Mouse (Mus musculus) liver, embryonic 15.5 days (tissue): ENCODE data around the gene Sgca. TPM values are rescaled to one million over a fixed set of nuclear protein-coding genes. Genes with fewer than 3 reads are reported as not detected.

Experiments used
- ATAC-seq: fragments of 200-750 bp; cut with Nextera tagmentation; 2 replicates; pipeline ENCODE4 v1.8.0; 2017; ENCODE audit warnings: moderate number of reproducible peaks, mild to moderate bottlenecking, moderate library complexity; ENCODE audit not compliant: insufficient read depth
- H3K27ac ChIP-seq: fragments of 300-500 bp; sonication (generic); replicated peaks from 2 replicates; pipeline ENCODE4 v1.5.1; 2015; ENCODE audit warnings: mild to moderate bottlenecking, inconsistent platforms
- H3K27me3 ChIP-seq: fragments of 300-500 bp; sonication (generic); 2 replicates; pipeline ENCODE4 v1.6.1; 2015; ENCODE audit warnings: mild to moderate bottlenecking, inconsistent platforms
- H3K36me3 ChIP-seq: fragments of 300-500 bp; sonication (generic); replicated peaks from 2 replicates; pipeline ENCODE4 v1.6.1; 2015; ENCODE audit warnings: moderate library complexity, mild to moderate bottlenecking, inconsistent platforms
- H3K4me1 ChIP-seq: fragments of 300-500 bp; sonication (generic); replicated peaks from 2 replicates; pipeline ENCODE4 v1.6.1; 2015; ENCODE audit warnings: inconsistent platforms
- H3K4me2 ChIP-seq: fragments of 300-500 bp; sonication (generic); 2 replicates; pipeline ENCODE4 v1.6.1; 2015; ENCODE audit warnings: moderate library complexity, mild to moderate bottlenecking, inconsistent platforms
- H3K4me3 ChIP-seq: fragments of 300-500 bp; sonication (generic); replicated peaks from 2 replicates; pipeline ENCODE4 v1.5.1; 2015; ENCODE audit warnings: mild to moderate bottlenecking, inconsistent platforms
- H3K9ac ChIP-seq: fragments of 300-500 bp; sonication (generic); 2 replicates; pipeline ENCODE4 v1.6.1; 2015; ENCODE audit warnings: moderate library complexity, mild to moderate bottlenecking, inconsistent platforms
- H3K9me3 ChIP-seq: fragments of 300-500 bp; sonication (generic); replicated peaks from 2 replicates; pipeline ENCODE4 v1.6.1; 2016; ENCODE audit warnings: inconsistent platforms
- WGBS: fragments of 180-500 bp; shearing (Covaris S2); methylation state at CpG from one replicate; pipeline ENCODE4 v1.1.7; 2015; ENCODE audit warnings: mixed read lengths; ENCODE audit not compliant: insufficient replicate concordance; 5-methylcytosine and 5-hydroxymethylcytosine counted together
- polyA plus RNA-seq: library from polyadenylated mRNA; unstranded; fragments of >200 nt; fragmentation: Nextera tagmentation; extraction: Ambion mirVana; gene quantifications from 2 replicates; pipeline ENCODE4 v1.2.1, GENCODE M21; 2015

Gene Sgca
- polyA plus RNA-seq, 1 experiment from 2014 or later, result 1.1 TPM

DNA sequence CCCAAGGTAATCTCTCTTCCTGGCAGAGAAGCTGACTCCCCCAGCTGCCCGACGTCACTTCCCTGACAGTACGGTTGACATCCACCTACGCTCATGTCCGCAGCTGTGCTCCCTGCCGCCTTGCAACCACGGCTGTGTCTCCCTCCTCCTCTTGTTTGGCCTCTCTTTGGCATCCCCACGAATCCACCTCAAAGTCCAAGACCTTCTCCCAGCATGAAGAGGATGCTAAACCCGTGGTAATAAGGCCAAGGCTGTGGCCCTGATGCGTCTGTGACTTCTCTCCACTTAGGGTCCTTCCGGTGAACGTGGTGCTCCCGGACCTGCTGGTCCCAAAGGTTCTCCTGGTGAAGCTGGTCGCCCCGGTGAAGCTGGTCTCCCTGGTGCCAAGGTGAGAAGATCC lies 33.1 kb downstream of the Sgca start:
- H3K36me3 ChIP-seq, result no peaks in the 10 kb centered on the region
- H3K4me1 ChIP-seq, result peaks cover 7% of the 10 kb centered on the region; the same call in 1 of the 2 replicates
- ATAC-seq, result no peak
- H3K9me3 ChIP-seq, result no peaks in the 10 kb centered on the region
- 63% methylated on average over 15 of the region's 15 CpGs for WGBS
- H3K4me3 ChIP-seq, result no peak overlapping the region
- no peak overlapping the region for H3K4me2 ChIP-seq
- H3K27me3 ChIP-seq, result peaks cover 78% of the 10 kb centered on the region
- H3K27ac ChIP-seq, result no peak overlapping the region
- H3K9ac ChIP-seq, result no peak overlapping the region

DNA sequence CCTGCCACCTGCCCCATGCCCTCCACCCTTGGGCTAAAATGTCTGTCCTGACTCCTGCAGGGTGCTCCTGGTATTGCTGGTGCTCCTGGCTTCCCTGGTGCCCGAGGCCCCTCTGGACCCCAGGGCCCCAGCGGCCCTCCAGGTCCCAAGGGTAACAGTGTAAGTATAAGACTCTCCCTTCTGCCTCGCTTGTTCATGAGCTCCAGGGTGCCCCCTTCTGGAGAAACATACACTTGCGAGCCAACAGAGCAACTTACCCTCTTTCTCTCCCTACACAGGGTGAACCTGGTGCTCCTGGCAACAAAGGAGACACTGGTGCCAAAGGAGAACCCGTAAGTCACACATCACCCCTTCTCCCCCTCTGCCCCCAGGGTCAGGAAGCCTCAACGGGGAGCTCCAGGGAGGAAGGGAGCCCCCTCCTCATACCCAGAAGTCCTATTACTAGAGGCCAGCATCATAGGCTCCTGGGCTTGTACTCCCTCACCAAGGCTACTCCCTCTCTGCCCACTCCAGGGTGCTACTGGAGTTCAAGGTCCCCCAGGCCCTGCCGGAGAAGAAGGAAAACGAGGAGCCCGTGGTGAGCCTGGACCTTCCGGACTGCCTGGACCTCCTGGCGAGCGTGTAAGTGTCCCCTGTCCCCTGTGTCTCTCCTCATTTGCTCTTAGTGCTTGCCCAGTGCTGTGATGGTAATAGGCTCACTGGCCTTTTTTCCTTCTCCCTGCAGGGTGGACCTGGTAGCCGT lies 33.7 kb downstream of the Sgca start:
- ATAC-seq, result no peak
- H3K27ac ChIP-seq, result no peak overlapping the region
- no peak overlapping the region for H3K4me2 ChIP-seq
- peaks cover 13% of the 10 kb centered on the region for H3K4me1 ChIP-seq
- no peak overlapping the region for H3K4me3 ChIP-seq
- peaks cover 84% of the 10 kb centered on the region for H3K27me3 ChIP-seq
- H3K36me3 ChIP-seq, result no peaks in the 10 kb centered on the region
- H3K9me3 ChIP-seq, result no peaks in the 10 kb centered on the region
- 33% methylated on average over 13 of the region's 13 CpGs for WGBS
- H3K9ac ChIP-seq, result no peak overlapping the region

DNA sequence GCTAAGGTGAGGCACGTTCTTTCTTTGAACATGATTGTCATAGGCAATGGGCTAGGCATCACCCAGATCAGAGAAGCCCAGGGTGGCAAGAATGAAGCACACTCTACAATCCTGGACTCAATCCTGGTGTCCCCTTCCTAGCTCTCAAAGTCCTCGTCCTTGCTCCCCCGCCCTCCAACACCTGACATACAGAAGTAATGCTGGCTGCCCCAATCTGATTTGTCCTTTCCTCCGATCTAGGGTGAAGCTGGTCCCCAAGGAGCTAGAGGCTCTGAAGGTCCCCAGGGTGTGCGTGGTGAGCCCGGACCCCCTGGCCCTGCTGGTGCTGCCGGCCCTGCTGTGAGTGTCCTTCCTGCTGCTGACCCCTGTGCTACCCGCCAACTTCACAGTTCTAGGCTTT lies 34.4 kb downstream of the Sgca start:
- H3K9me3 ChIP-seq, result no peaks in the 10 kb centered on the region
- peaks cover 90% of the 10 kb centered on the region for H3K27me3 ChIP-seq
- 58% methylated on average over 8 of the region's 8 CpGs for WGBS
- peaks cover 19% of the 10 kb centered on the region for H3K4me1 ChIP-seq
- H3K9ac ChIP-seq, result no peak overlapping the region
- ATAC-seq, result no peak
- no peak overlapping the region for H3K4me3 ChIP-seq
- H3K27ac ChIP-seq, result no peak overlapping the region
- H3K4me2 ChIP-seq, result no peak overlapping the region
- H3K36me3 ChIP-seq, result no peaks in the 10 kb centered on the region

DNA sequence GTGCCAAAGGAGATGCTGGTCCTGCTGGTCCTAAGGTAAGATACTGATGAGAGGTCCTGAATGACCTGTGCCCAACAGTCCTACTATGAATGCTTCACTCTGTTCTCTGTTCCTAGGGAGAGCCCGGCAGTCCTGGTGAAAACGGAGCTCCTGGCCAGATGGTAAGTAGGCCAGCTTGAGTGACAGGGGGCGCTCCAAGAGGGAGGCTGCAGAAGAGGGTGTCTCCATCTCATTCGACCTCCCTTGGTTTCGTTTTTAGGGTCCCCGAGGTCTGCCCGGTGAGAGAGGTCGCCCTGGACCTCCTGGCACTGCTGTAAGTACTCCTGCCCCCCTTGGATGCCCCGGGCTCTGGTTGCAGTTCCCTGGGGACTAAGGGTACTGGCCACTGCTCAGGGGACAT lies 35.0 kb downstream of the Sgca start:
- no peak overlapping the region for H3K4me2 ChIP-seq
- no peaks in the 10 kb centered on the region for H3K9me3 ChIP-seq
- no peak overlapping the region for H3K27ac ChIP-seq
- no peak overlapping the region for H3K9ac ChIP-seq
- H3K4me3 ChIP-seq, result no peak overlapping the region
- H3K4me1 ChIP-seq, result peaks cover 22% of the 10 kb centered on the region
- WGBS, result 20% methylated on average over 9 of the region's 9 CpGs
- peaks cover 90% of the 10 kb centered on the region for H3K27me3 ChIP-seq
- no peaks in the 10 kb centered on the region for H3K36me3 ChIP-seq
- ATAC-seq, result no peak

DNA sequence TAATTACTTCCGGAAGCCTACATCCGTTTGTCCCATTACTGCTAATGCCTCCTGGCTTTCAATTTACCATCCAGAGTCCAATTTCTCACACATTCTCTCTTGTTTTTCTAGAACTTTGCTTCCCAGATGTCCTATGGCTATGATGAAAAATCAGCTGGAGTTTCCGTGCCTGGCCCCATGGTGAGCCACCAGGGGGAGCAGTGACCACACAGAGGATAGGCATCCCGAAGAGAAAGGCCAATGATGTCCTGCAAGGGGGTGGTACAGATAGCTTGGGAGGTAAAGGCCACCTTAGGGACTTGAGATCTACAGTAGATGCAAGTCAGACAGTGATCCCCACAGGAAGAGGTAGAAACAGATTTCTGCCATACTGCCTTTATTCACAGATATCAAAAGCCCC lies 36.8 kb downstream of the Sgca start:
- no peak overlapping the region for H3K27ac ChIP-seq
- peaks cover 17% of the 10 kb centered on the region for H3K4me1 ChIP-seq
- H3K36me3 ChIP-seq, result no peaks in the 10 kb centered on the region
- no peak for ATAC-seq
- no peak overlapping the region for H3K4me2 ChIP-seq
- no peak overlapping the region for H3K9ac ChIP-seq
- 18% methylated on average over 4 of the region's 4 CpGs for WGBS
- H3K4me3 ChIP-seq, result no peak overlapping the region
- H3K27me3 ChIP-seq, result peaks cover 93% of the 10 kb centered on the region
- H3K9me3 ChIP-seq, result no peaks in the 10 kb centered on the region

DNA sequence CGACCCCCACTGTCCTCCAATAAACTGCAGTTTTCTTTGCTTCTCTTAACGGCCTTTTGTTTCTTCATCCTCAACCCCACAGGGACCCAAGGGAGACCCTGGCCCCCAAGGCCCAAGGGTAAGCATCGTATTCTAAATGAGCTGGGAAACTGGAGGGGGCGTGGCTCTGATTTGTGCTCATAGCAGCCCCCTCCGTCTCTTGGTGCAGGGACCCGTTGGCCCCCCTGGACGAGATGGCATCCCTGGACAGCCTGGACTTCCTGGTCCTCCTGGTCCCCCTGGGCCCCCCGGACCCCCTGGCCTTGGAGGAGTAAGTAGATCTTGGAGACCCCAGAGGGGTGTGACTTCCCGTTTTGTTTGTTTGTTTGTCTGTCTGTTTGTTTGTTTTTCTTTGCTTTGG lies 37.8 kb downstream of the Sgca start:
- no peak for ATAC-seq
- Histone ChIP-seq H3K4me2 (no peak overlapping the region), H3K4me3 (no peak overlapping the region), H3K4me1 (peaks cover 16% of the 10 kb centered on the region), H3K27me3 (peaks cover 99% of the 10 kb centered on the region), H3K36me3 (no peaks in the 10 kb centered on the region), H3K27ac (no peak overlapping the region), H3K9me3 (no peaks in the 10 kb centered on the region), H3K9ac (no peak overlapping the region)
- WGBS, result 21% methylated on average over 9 of the region's 9 CpGs

DNA sequence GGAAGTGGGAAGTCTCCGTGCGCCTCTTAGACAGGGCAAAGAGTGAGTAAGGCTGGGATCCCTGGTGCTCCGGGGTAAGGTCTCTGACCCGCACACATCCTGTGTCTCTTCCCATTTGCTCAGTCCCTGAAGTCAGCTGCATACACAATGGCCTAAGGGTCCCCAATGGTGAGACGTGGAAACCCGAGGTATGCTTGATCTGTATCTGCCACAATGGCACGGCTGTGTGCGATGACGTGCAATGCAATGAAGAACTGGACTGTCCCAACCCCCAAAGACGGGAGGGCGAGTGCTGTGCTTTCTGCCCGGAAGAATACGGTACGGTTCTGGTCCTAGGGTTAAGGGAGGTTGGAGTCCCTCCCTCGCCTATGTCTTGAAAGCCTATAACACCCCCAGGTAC lies 38.3 kb downstream of the Sgca start:
- peak overlapping the region; percentile 58 for H3K4me2 ChIP-seq
- no peak for ATAC-seq
- H3K27ac ChIP-seq, result no peak overlapping the region
- H3K27me3 ChIP-seq, result peaks cover 99% of the 10 kb centered on the region
- H3K4me1 ChIP-seq, result peaks cover 16% of the 10 kb centered on the region
- H3K4me3 ChIP-seq, result peak overlapping the region; percentile 33
- no peak overlapping the region for H3K9ac ChIP-seq
- H3K9me3 ChIP-seq, result no peaks in the 10 kb centered on the region
- WGBS, result 3% methylated on average over 15 of the region's 15 CpGs
- H3K36me3 ChIP-seq, result no peaks in the 10 kb centered on the region

DNA sequence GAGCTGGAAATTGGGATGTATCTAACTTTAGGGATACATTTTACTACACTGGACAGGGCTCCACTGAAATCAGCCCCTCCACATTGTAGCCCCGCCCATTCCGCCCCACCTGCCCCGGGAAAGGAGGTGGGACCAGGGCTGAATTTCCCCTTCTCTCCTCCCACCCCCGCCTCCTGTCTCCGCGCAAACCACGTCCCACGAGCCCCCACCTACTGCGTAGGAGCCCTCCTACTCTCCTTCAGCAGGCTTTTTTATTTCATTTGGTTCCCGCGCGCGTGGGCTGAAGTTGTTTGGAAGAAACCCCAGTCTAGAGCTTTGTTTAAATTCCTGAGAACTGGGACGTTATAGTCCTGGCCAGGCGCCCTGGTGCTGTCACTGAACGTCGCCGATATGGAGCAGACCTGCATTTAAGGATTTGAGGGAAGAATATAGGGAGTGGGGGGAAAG lies 38.8 kb downstream of the Sgca start:
- H3K27me3 ChIP-seq, result peaks cover 100% of the 10 kb centered on the region
- peak overlapping the region; percentile 33 for H3K4me3 ChIP-seq
- no peaks in the 10 kb centered on the region for H3K9me3 ChIP-seq
- H3K36me3 ChIP-seq, result no peaks in the 10 kb centered on the region
- H3K27ac ChIP-seq, result no peak overlapping the region
- peaks cover 16% of the 10 kb centered on the region for H3K4me1 ChIP-seq
- H3K4me2 ChIP-seq, result peak overlapping the region; percentile 58
- peak; percentile 29; the same call in 1 of the 2 replicates for ATAC-seq
- WGBS, result under 1% methylated on average over 18 of the region's 18 CpGs
- no peak overlapping the region for H3K9ac ChIP-seq

DNA sequence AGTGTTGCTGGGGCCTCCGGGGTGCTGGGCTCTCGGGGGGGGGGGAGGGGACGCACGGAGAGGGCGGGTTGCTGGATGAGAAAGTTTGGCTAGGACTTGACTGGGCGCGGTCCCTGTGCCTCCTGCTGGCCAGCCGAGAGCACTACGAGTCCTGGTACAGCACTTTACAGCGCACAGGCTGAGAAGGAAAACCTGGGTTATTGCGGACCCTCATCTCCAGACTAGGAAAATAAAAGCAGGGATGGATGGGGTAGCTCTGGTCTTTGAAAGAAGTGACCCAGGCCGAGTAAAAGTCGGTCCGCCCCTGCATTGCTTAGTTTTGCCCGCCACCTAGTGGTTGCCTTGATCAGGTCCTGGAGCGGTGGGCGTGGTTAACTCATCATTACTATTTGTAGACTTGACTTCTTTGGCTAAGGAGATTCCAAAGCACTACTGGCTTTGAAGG lies 39.3 kb downstream of the Sgca start:
- H3K9me3 ChIP-seq, result no peaks in the 10 kb centered on the region
- H3K4me3 ChIP-seq, result peak overlapping the region; percentile 33
- H3K27ac ChIP-seq, result no peak overlapping the region
- ATAC-seq, result peak; percentile 53
- peak overlapping the region; percentile 58 for H3K4me2 ChIP-seq
- no peaks in the 10 kb centered on the region for H3K36me3 ChIP-seq
- WGBS, result under 1% methylated on average over 17 of the region's 17 CpGs
- H3K9ac ChIP-seq, result no peak overlapping the region
- H3K27me3 ChIP-seq, result peaks cover 100% of the 10 kb centered on the region
- H3K4me1 ChIP-seq, result peaks cover 16% of the 10 kb centered on the region

DNA sequence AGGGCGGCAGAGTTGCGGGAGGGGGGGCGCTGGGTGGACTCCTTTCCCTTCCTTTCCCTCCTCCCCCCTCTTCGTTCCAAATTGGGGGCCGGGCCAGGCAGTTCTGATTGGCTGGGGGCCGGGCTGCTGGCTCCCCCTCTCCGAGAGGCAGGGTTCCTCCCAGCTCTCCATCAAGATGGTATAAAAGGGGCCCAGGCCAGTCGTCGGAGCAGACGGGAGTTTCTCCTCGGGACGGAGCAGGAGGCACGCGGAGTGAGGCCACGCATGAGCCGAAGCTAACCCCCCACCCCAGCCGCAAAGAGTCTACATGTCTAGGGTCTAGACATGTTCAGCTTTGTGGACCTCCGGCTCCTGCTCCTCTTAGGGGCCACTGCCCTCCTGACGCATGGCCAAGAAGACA lies 40.1 kb downstream of the Sgca start, which contains the start of gene Col1a1:
Gene Col1a1 (plus strand): TSS at position 180 of the 400 bp plus-strand sequence.
- H3K27me3 ChIP-seq, result peaks cover 97% of the 10 kb centered on the region
- peak within 1 kb of the TSS; percentile 33 for H3K4me3 ChIP-seq
- H3K36me3 ChIP-seq, result no peaks in the 10 kb centered on the region
- 17% methylated on average over 19 of the region's 19 CpGs for WGBS
- no peak within 1 kb of the TSS for H3K9ac ChIP-seq
- peak within 1 kb of the TSS; percentile 58 for H3K4me2 ChIP-seq
- H3K4me1 ChIP-seq, result peaks cover 16% of the 10 kb centered on the region
- ATAC-seq, result no peak
- H3K9me3 ChIP-seq, result no peaks in the 10 kb centered on the region
- 0 out of 2 replicates have a peak within 1 kb of the TSS, but pooled peaks have one; percentile 3 for H3K27ac ChIP-seq

DNA sequence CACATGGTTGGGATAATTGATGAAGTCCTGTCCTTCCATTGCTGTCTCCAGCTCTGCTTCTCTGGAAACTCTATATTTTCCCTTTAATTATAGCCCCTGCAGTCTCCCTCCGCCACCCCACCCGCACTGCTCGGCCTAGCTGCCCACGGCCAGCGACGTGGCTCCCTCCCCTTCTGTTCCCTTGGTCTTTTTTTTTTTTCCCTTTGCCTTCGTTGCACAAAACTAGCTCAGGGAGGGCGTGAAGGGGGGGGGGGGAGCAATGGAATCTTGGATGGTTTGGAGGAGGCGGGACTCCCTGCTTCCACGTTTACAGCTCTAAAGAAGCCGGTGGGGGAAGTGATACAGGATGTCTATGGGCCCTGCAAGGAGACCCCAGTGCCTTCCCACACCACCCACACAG lies 41.6 kb downstream of the Sgca start:
- H3K36me3 ChIP-seq, result no peaks in the 10 kb centered on the region
- no peaks in the 10 kb centered on the region for H3K9me3 ChIP-seq
- peaks cover 16% of the 10 kb centered on the region for H3K4me1 ChIP-seq
- no peak overlapping the region for H3K27ac ChIP-seq
- H3K27me3 ChIP-seq, result peaks cover 82% of the 10 kb centered on the region
- no peak overlapping the region for H3K4me2 ChIP-seq
- no peak overlapping the region for H3K9ac ChIP-seq
- H3K4me3 ChIP-seq, result no peak overlapping the region
- 37% methylated on average over 11 of the region's 11 CpGs for WGBS
- no peak for ATAC-seq
